Mouse (Mus musculus) olfactory bulb, adult 2 months (tissue): Measurements from ENCODE around the gene Cad. TPM values are rescaled to one million over a fixed set of nuclear protein-coding genes. Genes with fewer than 3 reads are reported as not detected.

ENCODE experiments used
- H3K27ac ChIP-seq: fragments of 200-500 bp; 2 replicates; pipeline ENCODE4 v1.5.1; 2012; ENCODE audit warnings: low read depth, low read length; ENCODE audit not compliant: insufficient read depth
- H3K4me1 ChIP-seq: fragments of 200-500 bp; 2 replicates; pipeline ENCODE4 v1.6.1; 2012; ENCODE audit warnings: low read length; ENCODE audit not compliant: control insufficient read depth, insufficient read depth
- H3K4me3 ChIP-seq: fragments of 200-500 bp; 2 replicates; pipeline ENCODE4 v1.5.1; 2012; ENCODE audit warnings: mild to moderate bottlenecking, low read depth, low read length, moderate library complexity; ENCODE audit not compliant: insufficient read depth
- CTCF ChIP-seq: fragments of 200-500 bp; IDR thresholded peaks from 2 replicates; pipeline ENCODE4 v1.5.1; 2012; ENCODE audit warnings: low read depth, mild to moderate bottlenecking, low read length, moderate library complexity; ENCODE audit not compliant: insufficient read depth
- POLR2A ChIP-seq: fragments of 200-500 bp; IDR thresholded peaks from 2 replicates; pipeline ENCODE4 v1.6.1; 2012; ENCODE audit warnings: mild to moderate bottlenecking, low read depth, low read length, moderate library complexity; ENCODE audit not compliant: insufficient read depth
- WGBS: fragments of 180-500 bp; shearing (Covaris S2); methylation state at CpG from one replicate; pipeline ENCODE4 v1.1.7; 2018; 5-methylcytosine and 5-hydroxymethylcytosine counted together
- polyA plus RNA-seq: library from polyadenylated mRNA; stranded (reverse); fragments of >200 nt; gene quantifications from 2 replicates; pipeline ENCODE4 v1.2.4, GENCODE M21; 2012; ENCODE audit warnings: low replicate concordance; ENCODE audit not compliant: missing spikeins, insufficient read depth, insufficient read length

Cad gene
- polyA plus RNA-seq, 1 experiment, result not detected

- TF ChIP-seq CTCF (no peak; the same call in 1 of the 2 replicates), POLR2A (no peak)
- Histone ChIP-seq H3K27ac (no peak overlapping the region), H3K4me1 (peaks cover 39% of the 10 kb centered on the region), H3K4me3 (peak overlapping the region; percentile 32)
- WGBS, result 1% methylated on average over 59 of the region's 59 CpGs
Observed at GRCm38 (mm10) chr5:31094799-31095691, 40.5 kb downstream of the Cad start.

- peaks cover 39% of the 10 kb centered on the region for H3K4me1 ChIP-seq
- 30% methylated on average over 11 of the region's 11 CpGs for WGBS
- H3K4me3 ChIP-seq, result peak overlapping the region; percentile 32; the same call in 1 of the 2 replicates
- TF ChIP-seq CTCF (peak; percentile 25; the same call in 1 of the 2 replicates), POLR2A (no peak)
- H3K27ac ChIP-seq, result no peak overlapping the region
Observed at GRCm38 (mm10) chr5:31095711-31096480, 41.3 kb downstream of the Cad start.

GRCm38 (mm10) chr5:31105814-31106335 lies 51.3 kb downstream of the Cad start, which contains the start of gene Dnajc5g:
Gene Dnajc5g (plus strand): TSS chr5:31106285.
- no peak within 1 kb of the TSS for H3K27ac ChIP-seq
- no peak within 1 kb of the TSS for H3K4me3 ChIP-seq
- WGBS, result 88% methylated on average over 9 of the region's 9 CpGs
- no peaks in the 10 kb centered on the region for H3K4me1 ChIP-seq
- TF ChIP-seq CTCF (no peak), POLR2A (no peak)

GRCm38 (mm10) chr5:31108000-31108490 lies 53.5 kb downstream of the Cad start, which contains the start of gene Slc30a3:
Gene Slc30a3 (minus strand): TSS chr5:31108237.
- Histone ChIP-seq H3K27ac (no peak within 1 kb of the TSS), H3K4me1 (no peaks in the 10 kb centered on the region), H3K4me3 (no peak within 1 kb of the TSS)
- TF ChIP-seq POLR2A (no peak), CTCF (no peak)
- WGBS, result 95% methylated on average over 18 of the region's 18 CpGs

GRCm38 (mm10) chr5:31110781-31111180 lies 56.2 kb downstream of the Cad start:
- TF ChIP-seq CTCF (no peak), POLR2A (no peak)
- Histone ChIP-seq H3K4me1 (no peaks in the 10 kb centered on the region), H3K27ac (no peak overlapping the region), H3K4me3 (no peak overlapping the region)
- 27% methylated on average over 7 of the region's 7 CpGs for WGBS

- Histone ChIP-seq H3K4me3 (no peak within 1 kb of the TSS), H3K4me1 (no peaks in the 10 kb centered on the region), H3K27ac (no peak within 1 kb of the TSS)
- 50% methylated on average over 3 of the region's 3 CpGs for WGBS
- TF ChIP-seq POLR2A (no peak), CTCF (no peak)
Observed at GRCm38 (mm10) chr5:31116354-31116753, 61.8 kb downstream of the Cad start, which contains the start of gene Trim54. Gene Trim54 (plus strand): TSS chr5:31116712.

- TF ChIP-seq CTCF (no peak), POLR2A (no peak)
- Histone ChIP-seq H3K4me3 (no peak overlapping the region), H3K4me1 (no peaks in the 10 kb centered on the region), H3K27ac (no peak overlapping the region)
- 35% methylated on average over 10 of the region's 10 CpGs for WGBS
Observed at GRCm38 (mm10) chr5:31116912-31117311, 62.3 kb downstream of the Cad start.

- Histone ChIP-seq H3K4me3 (no peak overlapping the region), H3K27ac (no peak overlapping the region), H3K4me1 (no peaks in the 10 kb centered on the region)
- WGBS, result 84% methylated on average over 8 of the region's 8 CpGs
- TF ChIP-seq CTCF (no peak), POLR2A (no peak)
Observed at GRCm38 (mm10) chr5:31121111-31121510, 66.5 kb downstream of the Cad start.
